Comparison of ENCODE assay signal across 29 mouse cellular contexts in the genomic region with DNA sequence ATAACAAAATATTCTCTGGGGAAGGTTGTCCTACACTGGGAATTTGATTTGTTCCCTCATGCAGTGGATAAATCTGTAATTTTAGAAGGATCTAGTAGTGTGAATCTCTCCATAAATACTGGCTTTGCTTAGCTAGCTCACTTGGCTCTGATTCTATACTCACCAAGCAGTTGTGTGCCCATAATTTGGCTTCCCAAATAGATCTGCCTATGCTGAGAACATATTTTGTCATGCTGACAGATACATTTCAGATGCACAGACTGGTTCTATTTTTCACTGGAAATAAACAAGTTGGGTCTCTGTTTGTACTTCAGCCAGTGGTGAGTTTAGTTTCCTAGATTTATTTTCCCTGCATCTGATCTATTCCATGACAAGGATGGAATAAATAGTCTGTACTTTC.
DNase-seq lines count a peak whose midpoint lies in the region; ATAC-seq and TF ChIP-seq lines count a peak whose summit lies in the region.
"Had no signal": no experiment of that assay in that cellular context is flagged by ENCODE, and none has a peak within 500 bp of the region (broad histone marks: within the 10 kb centered on the region; RNA-seq: fewer than 3 reads in every experiment).

No protein-coding gene starts in this region.

- H3K9me3 ChIP-seq in forebrain, postnatal 0 days (ENCODE audit: low read length) = no peaks in the 10 kb centered on the region
- H3K9me3 ChIP-seq in forebrain, embryonic 12.5 days = no peaks in the 10 kb centered on the region
- H3K9me3 ChIP-seq: embryonic facial prominence, embryonic 12.5 days; heart, embryonic 13.5 days; hindbrain, embryonic 10.5 days; hindbrain, embryonic 15.5 days; limb, embryonic 10.5 days; limb, embryonic 15.5 days; liver, embryonic 13.5 days; midbrain, embryonic 13.5 days; neural tube, embryonic 13.5 days had no signal

- H3K4me2 ChIP-seq in forebrain, postnatal 0 days (ENCODE audit: low read depth) = no peak overlapping the region
- no peak overlapping the region for H3K4me2 ChIP-seq in forebrain, embryonic 12.5 days
- H3K4me2 ChIP-seq: embryonic facial prominence, embryonic 12.5 days; heart, embryonic 13.5 days; hindbrain, embryonic 15.5 days; limb, embryonic 15.5 days; liver, embryonic 13.5 days; midbrain, embryonic 13.5 days; neural tube, embryonic 13.5 days had no signal

- TF ChIP-seq POLR2A in brain, embryonic 14.5 days (IDR thresholded peaks at IDR 0.05; ENCODE audit: borderline replicate concordance, extremely low read depth, insufficient read depth, insufficient read length, poor library complexity, severe bottlenecking) = no peak

- no peaks in the 10 kb centered on the region for H3K36me3 ChIP-seq in forebrain, postnatal 0 days (ENCODE audit: insufficient read depth)
- H3K36me3 ChIP-seq in forebrain, embryonic 12.5 days (replicated peaks) = no peaks in the 10 kb centered on the region
- H3K36me3 ChIP-seq: embryonic facial prominence, embryonic 12.5 days; heart, embryonic 13.5 days; hindbrain, embryonic 10.5 days; hindbrain, embryonic 15.5 days; limb, embryonic 10.5 days; limb, embryonic 15.5 days; liver, embryonic 13.5 days; midbrain, embryonic 13.5 days; neural tube, embryonic 13.5 days had no signal

- peak; percentile 51 for DNase-seq in forebrain, postnatal 0 days
- peak; percentile 14 for DNase-seq in layer of hippocampus, adult 9-11 months
- DNase-seq in layer of hippocampus, adult 9-10 months (ENCODE audit: low spot score) = no peak
- peak; percentile 55 for DNase-seq in brain, embryonic 14.5 days (ENCODE audit: low read depth)
- DNase-seq in telencephalon, adult 2 months (ENCODE audit: low read depth, low spot score) = peak; percentile 40
- DNase-seq: adrenal gland, adult 2 months; adrenal gland, postnatal 36 days; B cell, adult 2 months; cerebellum, adult 11 months; cerebellum, adult 9-10 months; cerebellum, postnatal 36 days; heart, postnatal 10 days; kidney, adult 11 months; kidney, postnatal 14 days; liver, embryonic 13.5 days; lung, adult 18-20 months had no signal

- H3K9ac ChIP-seq in forebrain, postnatal 0 days = no peak overlapping the region
- no peak overlapping the region for H3K9ac ChIP-seq in forebrain, embryonic 12.5 days
- H3K9ac ChIP-seq: embryonic facial prominence, embryonic 12.5 days; heart, embryonic 13.5 days; hindbrain, embryonic 15.5 days; limb, embryonic 15.5 days; liver, embryonic 13.5 days; midbrain, embryonic 13.5 days; neural tube, embryonic 13.5 days had no signal

- ATAC-seq in forebrain, postnatal 0 days = peak; percentile 60
- no peak for ATAC-seq in forebrain, embryonic 12.5 days (ENCODE audit: low FRiP score)
- ATAC-seq: inflammation-experienced regulatory T-cells, adult 6 months; lung, postnatal 0 days; midbrain, embryonic 13.5 days had no signal

- H3K4me1 ChIP-seq in forebrain, postnatal 0 days (ENCODE audit: insufficient read depth) = no peaks in the 10 kb centered on the region
- no peaks in the 10 kb centered on the region for H3K4me1 ChIP-seq in forebrain, embryonic 12.5 days
- H3K4me1 ChIP-seq: embryonic facial prominence, embryonic 12.5 days; heart, embryonic 13.5 days; hindbrain, embryonic 10.5 days; hindbrain, embryonic 15.5 days; limb, embryonic 10.5 days; limb, embryonic 15.5 days; liver, embryonic 13.5 days; midbrain, embryonic 13.5 days; neural tube, embryonic 13.5 days had no signal

- H3K4me3 ChIP-seq in forebrain, postnatal 0 days (ENCODE audit: low read depth, low read length) = no peak overlapping the region
- H3K4me3 ChIP-seq in forebrain, embryonic 12.5 days (replicated peaks) = no peak overlapping the region
- H3K4me3 ChIP-seq: embryonic facial prominence, embryonic 12.5 days; heart, embryonic 13.5 days; hindbrain, embryonic 10.5 days; hindbrain, embryonic 15.5 days; left cerebral cortex, adult 2 months; limb, embryonic 10.5 days; limb, embryonic 15.5 days; liver, embryonic 13.5 days; midbrain, embryonic 13.5 days; neural tube, embryonic 13.5 days had no signal

- TF ChIP-seq CTCF in forebrain, postnatal 0 days (IDR thresholded peaks at IDR 0.05; ENCODE audit: low read depth) = no peak
- TF ChIP-seq CTCF in brain, embryonic 14.5 days (IDR thresholded peaks at IDR 0.05; ENCODE audit: borderline replicate concordance, extremely low read depth, insufficient read depth, insufficient read length) = no peak

- no peaks in the 10 kb centered on the region for H3K27me3 ChIP-seq in forebrain, postnatal 0 days (ENCODE audit: insufficient read depth, low read length)
- H3K27me3 ChIP-seq in forebrain, embryonic 12.5 days = no peaks in the 10 kb centered on the region
- H3K27me3 ChIP-seq: embryonic facial prominence, embryonic 12.5 days; heart, embryonic 13.5 days; hindbrain, embryonic 15.5 days; limb, embryonic 15.5 days; liver, embryonic 13.5 days; midbrain, embryonic 13.5 days; neural tube, embryonic 13.5 days had no signal

- no peak overlapping the region for H3K27ac ChIP-seq in forebrain, postnatal 0 days (ENCODE audit: low read depth, low read length)
- no peak overlapping the region for H3K27ac ChIP-seq in forebrain, embryonic 12.5 days
- H3K27ac ChIP-seq: embryonic facial prominence, embryonic 12.5 days; heart, embryonic 13.5 days; hindbrain, embryonic 10.5 days; hindbrain, embryonic 15.5 days; left cerebral cortex, adult 2 months; limb, embryonic 10.5 days; limb, embryonic 15.5 days; liver, embryonic 13.5 days; macrophage; midbrain, embryonic 13.5 days; neural tube, embryonic 13.5 days had no signal
